Mouse (Mus musculus) adrenal gland, adult 10 weeks (tissue): Measurements from ENCODE around the gene Gstt2. TPM values are rescaled to one million over a fixed set of nuclear protein-coding genes. Genes with fewer than 3 reads are reported as not detected.

Source experiments
- polyA plus RNA-seq: library from polyadenylated mRNA; stranded (reverse); fragments of 350-450 nt; fragmentation: Illumina TruSeq; extraction: RNeasy Lipid Tissue Mini Kit (QIAGEN cat#74804); gene quantifications from one replicate; pipeline ENCODE4 v1.2.3, GENCODE M21; 2014; ENCODE audit warnings: low read depth, low replicate concordance

Gstt2 gene
- 2.4 TPM for polyA plus RNA-seq

GRCm38 (mm10) chr10:75837248-75837759 is at the start of gene Gstt2:
Gstt2 (minus strand) TSS chr10:75837424.

GRCm38 (mm10) chr10:75859786-75860470 is 22.7 kb upstream of the Gstt2 start, which contains the start of gene Mif:
Mif (minus strand) TSS chr10:75860240.

GRCm38 (mm10) chr10:75822443-75822842 is 14.8 kb downstream of the Gstt2 start, which contains the start of gene Gstt4:
Gstt4 (minus strand) TSS chr10:75822543.

GRCm38 (mm10) chr10:75798176-75798696 is 39.0 kb downstream of the Gstt2 start, which contains the start of gene Gstt1:
Gstt1 (minus strand) TSS chr10:75798584.

Other genes starting within 250 kb of the Gstt2 start
- 1.0 TPM for gene Ggt5, start 248.1 kb downstream of the Gstt2 start, polyA plus RNA-seq
- 2.7 TPM for gene Susd2, start 193.4 kb downstream of the Gstt2 start, polyA plus RNA-seq
- gene Cabin1, start 73.1 kb downstream of the Gstt2 start, polyA plus RNA-seq = 5.5 TPM
- gene Ddt, start 64.0 kb downstream of the Gstt2 start, polyA plus RNA-seq = 4.5 TPM
- not detected for gene Gm20441, start 56.5 kb downstream of the Gstt2 start, polyA plus RNA-seq
- 6.8 TPM for gene Gstt3, start 56.0 kb downstream of the Gstt2 start, polyA plus RNA-seq
- 1.6 TPM for gene Gstt1, start 38.8 kb downstream of the Gstt2 start, polyA plus RNA-seq
- gene Gstt4, start 14.9 kb downstream of the Gstt2 start, polyA plus RNA-seq = not detected
- gene Mif, start 22.8 kb upstream of the Gstt2 start, polyA plus RNA-seq = not detected
- gene Derl3, start 56.0 kb upstream of the Gstt2 start, polyA plus RNA-seq = not detected
- gene Smarcb1, start 84.2 kb upstream of the Gstt2 start, polyA plus RNA-seq = 17.3 TPM
- gene Chchd10, start 95.7 kb upstream of the Gstt2 start, polyA plus RNA-seq = 44.3 TPM
- 2.8 TPM for gene Mmp11, start 99.1 kb upstream of the Gstt2 start, polyA plus RNA-seq
- gene Gm867, start 103.2 kb upstream of the Gstt2 start, polyA plus RNA-seq = not detected
- gene Vpreb3, start 105.6 kb upstream of the Gstt2 start, polyA plus RNA-seq = not detected
- not detected for gene Gm5134, start 117.1 kb upstream of the Gstt2 start, polyA plus RNA-seq
- 7.5 TPM for gene Zfp280b, start 195.2 kb upstream of the Gstt2 start, polyA plus RNA-seq